Mouse (Mus musculus) lung, adult 2 months (tissue): Measurements from ENCODE around the gene Fibin.

Source experiments
- CTCF ChIP-seq: fragments of 200-500 bp; IDR thresholded peaks from 2 replicates; pipeline ENCODE4 v1.5.1; 2011; ENCODE audit warnings: mild to moderate bottlenecking, low read length, control low read depth; ENCODE audit not compliant: insufficient read depth
- POLR2A ChIP-seq: fragments of 200-500 bp; IDR thresholded peaks from 2 replicates; pipeline ENCODE4 v1.6.1; 2011; ENCODE audit warnings: low read depth, mild to moderate bottlenecking, control low read depth, low read length, borderline replicate concordance; ENCODE audit errors: extremely low read depth

DNA sequence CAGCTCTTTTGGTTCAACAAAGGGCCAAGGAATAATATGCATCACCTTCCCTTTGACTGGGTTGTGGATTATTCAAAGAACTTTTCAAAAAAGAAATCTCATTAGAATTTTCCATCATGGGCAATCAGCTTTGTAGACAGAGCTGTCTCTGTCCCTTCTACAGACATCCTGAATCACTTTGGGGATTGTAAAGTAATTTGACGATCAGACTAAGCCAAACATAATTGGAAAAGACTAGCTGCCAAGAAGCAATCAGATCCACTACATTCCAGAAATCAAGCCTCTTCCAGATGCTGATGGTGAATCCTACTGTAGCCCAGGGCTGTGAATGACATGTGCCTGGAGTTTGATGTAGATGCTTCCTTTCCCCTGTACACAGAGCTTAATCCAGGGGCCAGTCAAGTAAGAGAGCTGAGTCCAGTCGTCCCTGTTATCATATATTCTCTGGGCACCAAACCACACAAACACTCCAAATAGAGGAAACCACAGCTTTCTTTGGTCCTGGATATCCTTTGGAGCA lies 49.6 kb downstream of the Fibin start:
- TF ChIP-seq POLR2A (no peak), CTCF (no peak)
